Mouse (Mus musculus): ENCODE data around the gene Prm3. TPM values are rescaled to one million over a fixed set of nuclear protein-coding genes. Genes with fewer than 3 reads are reported as not detected.
"Not testable (repeated sequence)": the region's sequence is repeated elsewhere in the genome, so short reads cannot be mapped to it uniquely, and the experiment has no call there.

Prm3 gene
- polyA plus RNA-seq, 1 experiment, result not detected

DNA sequence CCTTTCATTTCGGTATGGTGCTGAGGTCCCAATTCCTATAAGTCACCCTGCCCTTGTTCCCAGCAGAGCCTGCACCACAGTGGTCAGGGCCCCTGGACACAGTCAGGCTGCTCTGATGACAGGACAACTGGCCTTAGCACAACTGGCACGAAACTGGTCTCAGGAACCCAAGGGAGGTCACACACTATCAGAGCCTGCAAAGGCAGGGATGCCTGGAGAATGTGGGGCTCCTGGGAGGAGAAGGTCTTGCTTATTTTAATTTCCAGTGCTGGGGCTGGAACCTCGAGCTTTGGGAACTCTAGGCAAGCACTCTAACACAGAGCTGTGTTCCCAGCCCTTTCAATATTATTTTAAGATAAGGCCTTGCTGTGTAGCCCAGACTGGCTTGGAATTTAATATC is 29.3 kb upstream of the Prm3 start:
- TF ChIP-seq CTCF (conservative IDR thresholded peaks at IDR 0.05; ENCODE audit: insufficient read depth, insufficient read length, low read depth, low read length) (no peak), POLR2A (IDR thresholded peaks at IDR 0.05; ENCODE audit: low read depth, low read length) (no peak)
- no peak overlapping the region for H3K4me3 ChIP-seq (ENCODE audit: insufficient read depth, low read depth, low read length)
- H3K27ac ChIP-seq (ENCODE audit: insufficient read depth, low read depth, low read length), result no peak overlapping the region
- DNase-seq, result no peak
- H3K36me3 ChIP-seq (ENCODE audit: control insufficient read depth, insufficient read depth, low read length), result no peaks in the 10 kb centered on the region
- WGBS, result 89% methylated on average over 3 of the region's 3 CpGs
- H3K27me3 ChIP-seq (replicated peaks; ENCODE audit: control insufficient read depth, insufficient read depth, low read length), result no peaks in the 10 kb centered on the region
- H3K4me1 ChIP-seq (ENCODE audit: control insufficient read depth, insufficient read depth, low read length), result no peaks in the 10 kb centered on the region

DNA sequence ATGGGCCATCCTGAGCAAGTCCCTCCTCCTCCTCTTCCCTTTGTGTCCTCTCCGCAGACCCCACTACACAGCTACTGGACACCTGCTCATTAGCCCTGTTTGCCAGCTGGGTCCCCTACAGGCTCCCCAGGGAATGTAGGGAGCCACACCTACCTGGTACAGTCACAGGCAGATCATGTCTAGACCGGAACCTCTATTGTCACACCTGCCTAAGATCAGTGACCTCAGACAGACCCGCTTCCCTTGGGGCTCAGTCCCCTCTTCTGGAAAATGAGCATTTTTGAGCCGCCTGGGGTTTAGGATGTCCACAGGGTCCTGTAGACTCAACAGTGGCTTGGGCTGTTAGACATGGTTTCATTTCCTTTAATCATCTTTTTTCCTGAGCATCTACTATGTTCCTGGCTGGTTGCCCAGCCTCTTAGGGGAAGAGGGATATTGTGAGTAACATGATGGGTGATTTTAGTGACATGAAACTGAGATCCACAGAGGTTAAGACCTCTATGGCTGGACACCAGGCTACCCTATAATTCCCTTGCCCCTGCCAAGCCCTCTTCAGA is 27.9 kb upstream of the Prm3 start:
- no peaks in the 10 kb centered on the region for H3K4me1 ChIP-seq (ENCODE audit: control insufficient read depth, insufficient read depth, low read length)
- no peak overlapping the region for H3K27ac ChIP-seq (ENCODE audit: insufficient read depth, low read depth, low read length)
- no peak for DNase-seq
- no peak for TF ChIP-seq CTCF (conservative IDR thresholded peaks at IDR 0.05; ENCODE audit: insufficient read depth, insufficient read length, low read depth, low read length)
- TF ChIP-seq POLR2A (IDR thresholded peaks at IDR 0.05; ENCODE audit: low read depth, low read length), result no peak
- 86% methylated on average over 4 of the region's 4 CpGs for WGBS
- H3K27me3 ChIP-seq (replicated peaks; ENCODE audit: control insufficient read depth, insufficient read depth, low read length), result no peaks in the 10 kb centered on the region
- H3K4me3 ChIP-seq (ENCODE audit: insufficient read depth, low read depth, low read length), result no peak overlapping the region
- H3K36me3 ChIP-seq (ENCODE audit: control insufficient read depth, insufficient read depth, low read length), result no peaks in the 10 kb centered on the region

DNA sequence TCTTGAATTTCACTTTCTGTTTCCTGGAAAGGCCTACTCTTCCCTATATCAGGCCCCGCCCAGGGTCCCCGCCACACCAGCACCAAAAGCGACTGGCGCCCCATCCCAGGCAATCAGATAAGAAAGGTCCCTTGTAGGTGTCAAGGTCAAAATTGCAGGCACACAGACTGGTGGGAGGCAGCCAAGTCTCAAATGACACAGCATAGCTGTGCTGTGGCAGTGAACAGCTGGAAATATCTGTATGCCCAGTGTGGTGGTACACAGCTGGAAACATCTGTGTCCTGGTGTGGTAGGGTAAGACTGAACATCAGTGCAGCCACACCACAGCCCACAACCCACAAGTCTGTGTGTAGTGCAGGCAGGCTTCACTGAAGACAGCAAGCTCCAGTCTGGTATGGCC is 24.1 kb upstream of the Prm3 start:
- no peaks in the 10 kb centered on the region for H3K4me1 ChIP-seq (ENCODE audit: control insufficient read depth, insufficient read depth, low read length)
- no peaks in the 10 kb centered on the region for H3K36me3 ChIP-seq (ENCODE audit: control insufficient read depth, insufficient read depth, low read length)
- H3K27ac ChIP-seq (ENCODE audit: insufficient read depth, low read depth, low read length), result no peak overlapping the region
- 74% methylated on average over 4 of the region's 4 CpGs for WGBS
- TF ChIP-seq CTCF (conservative IDR thresholded peaks at IDR 0.05; ENCODE audit: insufficient read depth, insufficient read length, low read depth, low read length) (no peak), POLR2A (IDR thresholded peaks at IDR 0.05; ENCODE audit: low read depth, low read length) (no peak)
- no peak for DNase-seq
- no peaks in the 10 kb centered on the region for H3K27me3 ChIP-seq (replicated peaks; ENCODE audit: control insufficient read depth, insufficient read depth, low read length)
- H3K4me3 ChIP-seq (ENCODE audit: insufficient read depth, low read depth, low read length), result no peak overlapping the region

DNA sequence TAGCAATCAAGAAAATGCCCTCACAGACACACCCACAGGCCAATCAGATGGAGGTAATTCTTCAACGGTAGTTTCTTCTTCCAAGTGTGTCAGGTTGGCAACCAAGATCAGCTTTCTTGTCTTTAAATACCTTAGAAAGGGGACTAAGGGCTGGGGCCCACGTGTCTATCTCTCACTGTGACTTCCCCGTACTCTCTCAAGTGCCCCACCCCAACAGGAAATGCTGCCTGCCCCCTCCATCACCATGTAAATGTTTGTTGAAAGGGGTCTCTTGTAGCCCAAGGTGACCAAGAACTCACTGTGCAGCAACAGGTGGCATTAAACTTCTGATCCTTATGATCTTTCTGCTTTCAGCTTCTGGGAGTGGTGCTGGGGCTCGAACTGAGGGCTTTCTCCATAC is 23.0 kb upstream of the Prm3 start:
- DNase-seq, result no peak
- 90% methylated on average over 4 of the region's 4 CpGs for WGBS
- no peaks in the 10 kb centered on the region for H3K36me3 ChIP-seq (ENCODE audit: control insufficient read depth, insufficient read depth, low read length)
- no peak for TF ChIP-seq POLR2A (IDR thresholded peaks at IDR 0.05; ENCODE audit: low read depth, low read length)
- TF ChIP-seq CTCF (conservative IDR thresholded peaks at IDR 0.05; ENCODE audit: insufficient read depth, insufficient read length, low read depth, low read length), result no peak
- no peak overlapping the region for H3K27ac ChIP-seq (ENCODE audit: insufficient read depth, low read depth, low read length)
- H3K27me3 ChIP-seq (replicated peaks; ENCODE audit: control insufficient read depth, insufficient read depth, low read length), result no peaks in the 10 kb centered on the region
- H3K4me1 ChIP-seq (ENCODE audit: control insufficient read depth, insufficient read depth, low read length), result no peaks in the 10 kb centered on the region
- no peak overlapping the region for H3K4me3 ChIP-seq (ENCODE audit: insufficient read depth, low read depth, low read length)

DNA sequence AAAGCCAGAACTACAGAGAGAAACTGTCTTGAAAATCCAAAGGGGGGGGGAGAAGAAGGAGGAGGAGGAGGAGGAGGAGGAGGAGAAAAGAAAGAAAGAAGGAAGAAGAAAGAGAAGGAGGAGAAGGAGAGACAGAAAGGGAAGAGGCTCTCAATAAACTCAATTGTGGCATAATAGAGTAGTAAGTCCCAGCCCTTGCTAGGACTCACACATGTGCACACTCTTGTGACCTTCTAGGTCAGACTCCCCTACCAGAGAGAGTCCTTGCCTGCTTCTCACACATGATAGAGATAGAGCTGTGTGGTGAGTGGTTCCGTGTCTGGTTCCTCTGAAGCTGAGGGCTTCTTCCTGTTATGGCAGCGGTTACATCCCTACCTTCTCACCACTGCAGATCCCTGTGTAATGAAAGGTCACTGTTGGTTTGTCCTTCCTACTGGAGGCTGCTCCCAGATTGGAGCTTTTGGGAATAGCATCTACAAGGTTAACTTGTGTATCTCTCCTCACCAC is 22.2 kb upstream of the Prm3 start, which contains the start of gene Gm11172:
Gene Gm11172 (plus strand): TSS at position 51 of the 507 bp plus-strand sequence.
- 86% methylated on average over 2 of the region's 2 CpGs for WGBS
- no peak for TF ChIP-seq POLR2A (IDR thresholded peaks at IDR 0.05; ENCODE audit: low read depth, low read length)
- no peak for TF ChIP-seq CTCF (conservative IDR thresholded peaks at IDR 0.05; ENCODE audit: insufficient read depth, insufficient read length, low read depth, low read length)
- Histone ChIP-seq H3K4me3 (ENCODE audit: insufficient read depth, low read depth, low read length) (no peak within 1 kb of the TSS), H3K4me1 (ENCODE audit: control insufficient read depth, insufficient read depth, low read length) (no peaks in the 10 kb centered on the region), H3K36me3 (ENCODE audit: control insufficient read depth, insufficient read depth, low read length) (no peaks in the 10 kb centered on the region), H3K27ac (ENCODE audit: insufficient read depth, low read depth, low read length) (no peak within 1 kb of the TSS), H3K27me3 (replicated peaks; ENCODE audit: control insufficient read depth, insufficient read depth, low read length) (no peaks in the 10 kb centered on the region)
- no peak for DNase-seq

DNA sequence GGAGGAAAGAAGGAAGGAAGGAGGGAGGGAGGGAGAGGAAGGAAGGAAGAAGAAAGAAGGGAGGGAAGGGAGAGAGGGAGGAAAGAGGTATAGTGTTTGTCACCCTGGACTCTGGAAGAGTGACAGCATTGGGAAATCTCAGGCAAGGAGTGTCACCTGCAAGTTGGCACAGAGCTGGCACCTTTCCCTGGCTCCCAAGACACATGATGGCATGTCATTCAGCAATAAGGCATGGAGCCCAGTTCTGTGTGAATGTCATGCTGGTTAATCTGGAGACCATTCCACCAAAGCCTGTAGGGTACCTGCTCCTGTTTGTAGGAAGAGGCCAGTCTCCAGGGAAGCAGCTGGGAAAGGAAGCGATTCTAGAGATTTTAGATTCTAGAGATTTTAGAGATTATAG is 19.7 kb upstream of the Prm3 start:
- 89% methylated on average over 1 of the region's 1 CpGs for WGBS
- DNase-seq, result no peak
- TF ChIP-seq POLR2A (IDR thresholded peaks at IDR 0.05; ENCODE audit: low read depth, low read length) (no peak), CTCF (conservative IDR thresholded peaks at IDR 0.05; ENCODE audit: insufficient read depth, insufficient read length, low read depth, low read length) (no peak)

DNA sequence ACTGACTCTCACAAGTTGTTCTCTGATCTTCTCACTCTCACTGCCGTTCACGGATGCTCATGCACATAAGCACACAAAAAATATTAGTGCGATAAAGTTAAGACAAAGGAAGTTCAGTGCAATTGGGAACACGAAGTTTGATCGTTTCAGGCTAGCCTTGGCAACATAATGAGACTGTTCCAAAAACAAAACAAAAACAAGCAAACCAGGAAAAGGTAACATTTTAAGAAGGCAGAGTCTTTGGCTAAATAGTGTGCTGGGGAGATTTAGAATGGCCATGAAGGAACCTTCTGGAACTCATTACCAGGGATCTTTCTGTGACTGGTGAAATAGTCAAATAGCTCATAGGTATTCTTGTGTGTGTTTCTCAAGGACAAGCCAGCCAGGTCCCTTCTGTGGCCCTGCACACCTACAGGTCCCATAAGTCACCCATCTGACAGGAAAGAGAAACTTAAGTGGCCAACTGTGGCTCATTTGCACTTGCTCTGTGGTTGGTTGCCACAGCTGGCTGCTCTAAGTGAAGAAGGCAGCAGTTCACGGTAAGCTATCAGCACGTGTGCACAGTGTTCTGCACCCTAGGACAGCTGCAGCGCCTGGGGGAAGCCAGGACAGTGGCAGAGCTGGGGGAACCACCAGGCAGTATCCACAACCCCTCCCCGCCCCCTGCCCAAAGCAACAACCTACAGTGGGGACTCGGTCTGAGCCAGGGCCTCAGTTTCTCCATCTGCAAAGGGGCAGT is 15.2 kb upstream of the Prm3 start, which contains the start of gene Prm1:
Gene Prm1 (minus strand): TSS at position 51 of the 739 bp plus-strand sequence.
- H3K36me3 ChIP-seq (ENCODE audit: control insufficient read depth, insufficient read depth, low read length), result no peaks in the 10 kb centered on the region
- no peaks in the 10 kb centered on the region for H3K4me1 ChIP-seq (ENCODE audit: control insufficient read depth, insufficient read depth, low read length)
- H3K27ac ChIP-seq (ENCODE audit: insufficient read depth, low read depth, low read length), result no peak within 1 kb of the TSS
- H3K27me3 ChIP-seq (replicated peaks; ENCODE audit: control insufficient read depth, insufficient read depth, low read length), result no peaks in the 10 kb centered on the region
- no peak for DNase-seq
- TF ChIP-seq CTCF (conservative IDR thresholded peaks at IDR 0.05; ENCODE audit: insufficient read depth, insufficient read length, low read depth, low read length), result no peak
- no peak within 1 kb of the TSS for H3K4me3 ChIP-seq (ENCODE audit: insufficient read depth, low read depth, low read length)
- WGBS, result 80% methylated on average over 10 of the region's 10 CpGs

More for the DNA sequence above, 19.7 kb upstream of the Prm3 start:
- Histone ChIP-seq H3K4me3 (ENCODE audit: insufficient read depth, low read depth, low read length) (no peak overlapping the region), H3K4me1 (ENCODE audit: control insufficient read depth, insufficient read depth, low read length) (no peaks in the 10 kb centered on the region), H3K27ac (ENCODE audit: insufficient read depth, low read depth, low read length) (no peak overlapping the region), H3K36me3 (ENCODE audit: control insufficient read depth, insufficient read depth, low read length) (no peaks in the 10 kb centered on the region), H3K27me3 (replicated peaks; ENCODE audit: control insufficient read depth, insufficient read depth, low read length) (no peaks in the 10 kb centered on the region)

DNA sequence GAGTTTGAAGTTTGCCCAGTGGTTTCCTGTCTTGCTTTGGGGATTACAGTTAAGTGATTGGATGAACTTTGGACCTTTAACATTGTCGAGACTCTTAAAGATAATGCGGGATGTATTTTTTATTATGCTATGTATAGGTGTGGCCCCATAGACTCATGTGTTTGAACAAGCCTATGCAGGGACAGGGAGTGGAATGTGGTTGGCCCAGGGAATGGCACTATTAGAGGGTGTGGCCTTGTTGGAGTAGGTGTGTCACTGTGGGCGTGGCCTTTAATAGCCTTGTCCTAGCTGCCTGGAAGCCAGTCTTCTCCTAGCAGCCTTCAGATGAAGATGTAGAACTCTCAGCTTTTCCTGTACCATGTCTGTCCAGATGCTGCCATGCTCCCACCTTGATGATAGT is 11.7 kb upstream of the Prm3 start:
- not testable (repeated sequence) for H3K27ac ChIP-seq (ENCODE audit: insufficient read depth, low read depth, low read length); H3K4me3 ChIP-seq (ENCODE audit: insufficient read depth, low read depth, low read length); H3K27me3 ChIP-seq (replicated peaks; ENCODE audit: control insufficient read depth, insufficient read depth, low read length); DNase-seq; H3K36me3 ChIP-seq (ENCODE audit: control insufficient read depth, insufficient read depth, low read length); H3K4me1 ChIP-seq (ENCODE audit: control insufficient read depth, insufficient read depth, low read length)
- WGBS, result 83% methylated on average over 3 of the region's 3 CpGs

Data from kidney, adult 2 months (tissue).